Mouse (Mus musculus): ENCODE results near the gene Hs3st6. TPM values are rescaled to one million over a fixed set of nuclear protein-coding genes. Genes with fewer than 3 reads are reported as not detected.

Gene Hs3st6
- total RNA-seq, 2 experiments from 2014 or later: not detected

DNA sequence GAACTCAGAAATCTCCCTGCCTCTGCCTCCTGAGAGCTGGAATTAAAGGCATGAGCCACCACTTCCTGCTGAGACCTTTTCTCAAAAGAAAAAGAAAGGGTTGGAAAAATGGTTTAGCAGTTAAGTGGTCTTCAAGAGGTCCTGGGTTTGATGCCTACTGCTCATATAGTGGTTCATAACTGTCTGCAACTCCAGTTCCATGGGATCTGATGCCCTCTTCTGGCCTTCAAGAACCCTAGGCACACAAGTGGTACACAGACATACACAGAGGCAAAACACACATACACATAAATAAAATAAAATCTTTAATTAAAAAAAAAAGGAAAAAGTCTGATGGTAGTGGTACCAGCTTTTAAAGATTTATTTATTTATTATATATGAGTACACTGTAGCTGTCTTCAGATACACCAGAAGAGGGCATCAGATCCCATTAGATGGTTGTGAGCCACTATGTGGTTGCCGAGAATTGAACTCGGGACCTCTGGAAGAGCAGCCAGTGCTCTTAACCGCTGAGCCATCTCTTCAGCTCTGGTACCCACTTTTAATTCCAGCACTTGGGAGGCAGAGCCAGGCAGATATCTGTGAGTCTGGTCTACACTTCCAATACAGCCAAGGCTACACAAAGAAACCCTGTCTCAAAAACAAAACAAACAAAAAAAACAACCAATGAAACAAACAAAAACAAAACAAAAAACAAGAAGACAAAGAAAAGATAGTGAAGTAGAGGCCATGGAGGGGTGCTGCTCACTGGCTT, 27.0 kb upstream of the Hs3st6 start:
- intact Hi-C loops (cut with DNase I): no loop called here
- DNase-seq: no peak

DNA sequence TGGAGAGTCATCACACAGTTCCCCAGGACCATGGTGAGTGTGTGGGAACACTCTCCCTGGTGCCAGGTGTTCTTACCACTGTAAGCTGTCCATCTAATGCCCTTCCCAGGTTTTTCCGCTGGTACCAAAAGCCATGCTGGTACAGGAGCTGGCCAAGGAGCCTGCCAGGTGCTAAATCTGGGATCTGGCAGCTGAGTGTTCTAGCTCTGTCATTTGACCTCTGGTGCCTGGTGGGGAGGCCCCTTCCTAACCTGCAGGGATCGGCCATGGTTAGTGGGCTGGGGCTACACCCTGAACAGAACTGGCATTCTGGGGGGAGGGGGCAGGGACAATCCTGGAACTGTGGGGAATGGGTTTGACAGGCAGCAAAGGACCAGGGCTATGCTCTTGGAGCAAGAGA, 25.2 kb upstream of the Hs3st6 start, which contains the start of gene Rpl3l:
Gene Rpl3l, plus strand, starts transcription at position 203 of the 400 bp plus-strand sequence.
- DNase-seq: peak; percentile 31 to 52
- intact Hi-C loops (cut with DNase I): no loop called here

DNA sequence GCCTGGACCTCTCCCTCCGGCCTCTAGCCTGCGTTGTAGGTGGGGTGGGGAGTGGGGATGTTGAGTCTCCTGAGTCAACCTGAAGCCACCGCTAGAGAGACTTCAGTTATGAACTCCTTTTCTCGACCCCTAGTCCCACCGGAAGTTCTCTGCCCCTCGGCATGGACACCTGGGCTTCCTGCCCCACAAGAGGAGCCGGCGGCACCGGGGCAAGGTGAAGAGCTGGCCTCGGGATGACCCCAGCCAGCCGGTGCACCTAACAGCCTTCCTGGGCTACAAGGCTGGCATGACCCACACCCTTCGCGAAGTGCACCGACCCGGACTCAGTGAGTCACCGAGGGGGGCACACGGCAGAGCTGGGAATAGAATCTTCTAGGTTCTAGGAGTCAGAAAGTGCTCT, 24.6 kb upstream of the Hs3st6 start:
- no peak for DNase-seq
- intact Hi-C loops (cut with DNase I): no loop called here

DNA sequence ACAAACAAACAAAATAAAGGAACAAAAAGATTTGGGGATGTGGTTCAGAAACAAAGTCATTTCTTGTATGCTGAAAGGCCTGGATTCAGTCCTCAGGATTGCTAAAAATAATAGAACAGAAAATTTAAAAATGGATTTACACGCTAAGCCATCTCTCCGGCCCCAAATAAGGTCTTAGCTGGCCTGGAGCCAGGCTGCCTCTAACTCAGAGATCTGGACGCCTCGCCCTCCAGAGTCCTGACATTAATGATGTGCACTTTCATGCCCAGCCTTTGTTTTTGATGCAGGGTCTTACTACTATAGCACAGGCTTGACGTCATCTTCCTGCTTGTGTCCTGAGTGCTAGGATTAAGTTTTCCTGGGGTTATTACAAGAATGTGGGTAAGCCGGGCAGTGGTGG, 23.7 kb upstream of the Hs3st6 start:
- intact Hi-C loops (cut with DNase I): no loop called here
- no peak for DNase-seq

DNA sequence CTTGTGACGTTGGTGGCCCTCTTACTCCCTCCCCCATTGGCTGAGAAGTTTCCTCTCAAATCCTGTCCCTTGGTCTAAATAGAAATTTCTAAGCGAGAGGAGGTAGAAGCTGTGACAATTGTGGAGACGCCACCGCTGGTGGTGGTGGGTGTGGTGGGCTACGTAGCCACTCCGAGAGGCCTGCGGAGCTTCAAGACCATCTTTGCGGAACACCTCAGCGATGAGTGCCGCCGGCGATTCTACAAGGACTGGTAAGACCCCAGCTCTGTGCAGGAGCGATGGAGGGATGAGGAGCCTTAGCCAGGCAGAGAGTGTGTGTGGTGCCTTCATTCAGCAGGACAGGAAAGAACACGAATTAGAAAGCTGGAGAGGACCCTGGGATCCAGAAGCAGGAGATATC, 22.0 kb upstream of the Hs3st6 start:
- intact Hi-C loops (cut with DNase I): no loop called here
- no peak for DNase-seq

DNA sequence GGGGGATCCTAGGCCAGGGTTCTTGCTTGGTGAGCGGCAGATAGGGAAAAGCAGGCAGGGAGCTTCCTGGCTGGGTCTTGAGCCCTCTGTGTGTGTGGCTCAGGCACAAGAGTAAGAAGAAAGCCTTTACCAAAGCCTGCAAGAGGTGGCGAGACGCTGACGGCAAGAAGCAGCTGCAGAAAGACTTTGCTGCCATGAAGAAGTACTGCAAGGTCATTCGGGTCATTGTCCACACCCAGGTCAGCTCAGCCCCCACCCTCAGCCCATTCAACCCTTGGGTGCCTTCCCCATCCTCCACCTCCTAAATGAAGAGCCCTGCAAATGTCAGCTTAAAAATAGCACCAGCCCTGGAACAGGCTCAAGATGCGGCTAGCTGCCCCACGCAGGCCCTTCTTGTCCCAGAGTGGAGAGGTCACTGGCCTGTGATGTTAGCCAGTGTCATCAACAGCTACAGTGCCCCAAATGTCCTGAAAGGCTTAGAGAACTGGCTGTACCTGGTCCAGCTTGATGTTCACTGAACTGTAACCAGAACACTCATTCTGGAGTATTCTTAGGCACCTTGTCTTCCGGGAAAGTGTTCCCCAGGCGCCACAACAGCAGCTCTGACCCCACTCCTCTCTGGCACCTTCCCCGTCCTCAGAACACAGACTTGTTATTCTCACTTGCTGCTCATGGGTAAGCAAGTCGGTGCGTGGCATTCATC, 20.4 kb upstream of the Hs3st6 start:
- intact Hi-C loops (cut with DNase I): no loop called here
- peak in 1 of 2 experiments; percentile 52 for DNase-seq

DNA sequence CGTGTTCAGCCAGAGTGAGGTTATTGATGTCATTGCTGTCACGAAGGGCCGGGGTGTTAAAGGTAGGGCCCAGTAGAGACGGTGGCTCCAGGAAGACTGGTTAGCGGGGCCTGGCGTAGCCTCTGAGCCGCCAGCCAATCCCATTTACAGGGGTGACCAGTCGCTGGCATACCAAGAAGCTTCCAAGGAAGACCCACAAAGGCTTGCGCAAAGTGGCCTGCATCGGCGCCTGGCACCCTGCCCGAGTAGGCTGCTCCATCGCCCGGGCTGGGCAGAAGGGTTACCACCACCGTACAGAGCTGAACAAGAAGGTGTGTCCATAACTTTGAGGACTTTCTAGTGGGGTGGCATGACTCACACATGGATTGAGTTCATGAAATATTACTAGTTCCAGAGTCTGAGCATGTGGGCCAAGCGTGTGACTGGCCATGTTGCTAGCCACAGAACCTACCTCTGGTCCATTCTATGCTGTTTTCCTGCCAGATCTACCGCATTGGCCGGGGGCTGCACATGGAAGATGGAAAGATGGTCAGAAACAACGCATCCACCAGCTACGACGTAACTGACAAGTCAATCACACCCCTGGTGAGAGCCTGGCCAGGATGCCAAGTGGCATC, 19.2 kb upstream of the Hs3st6 start:
- intact Hi-C loops (cut with DNase I): no loop called here
- no peak for DNase-seq

DNA sequence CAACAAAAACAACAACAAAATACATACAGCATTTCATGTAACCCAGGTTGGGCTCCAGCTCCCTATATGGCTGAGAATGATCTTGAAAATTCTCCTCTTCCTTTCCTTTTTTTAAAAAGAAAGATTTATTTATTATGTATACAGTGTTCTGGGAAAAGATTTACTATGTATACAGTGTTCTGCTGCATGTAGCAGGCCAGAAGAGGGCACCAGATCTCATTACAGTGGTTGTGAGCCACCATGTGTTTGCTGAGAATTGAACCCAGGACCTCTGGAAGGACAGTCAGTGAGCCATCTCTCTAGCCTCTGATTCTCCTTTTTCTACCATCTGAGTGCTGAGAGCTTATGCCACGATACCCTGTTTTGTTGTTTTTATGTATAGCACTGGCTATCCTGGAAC, 18.3 kb upstream of the Hs3st6 start:
- intact Hi-C loops (cut with DNase I): no loop called here
- no peak for DNase-seq

DNA sequence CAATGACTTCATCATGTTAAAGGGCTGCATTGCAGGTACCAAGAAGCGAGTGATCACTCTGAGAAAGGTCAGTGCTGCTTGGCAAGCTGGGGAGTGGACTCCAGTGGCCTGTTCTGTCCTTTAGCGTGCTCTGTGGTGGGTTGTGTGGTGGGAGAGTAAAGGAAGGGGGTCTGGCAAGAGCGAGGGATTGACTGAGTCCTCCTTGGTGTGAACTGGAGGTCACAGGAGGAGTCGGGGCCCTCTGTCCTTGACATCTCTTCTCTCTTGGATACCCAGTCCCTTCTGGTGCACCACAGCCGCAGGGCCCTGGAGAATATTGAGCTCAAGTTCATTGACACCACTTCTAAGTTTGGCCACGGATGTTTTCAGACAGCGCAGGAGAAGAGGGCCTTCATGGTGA, 17.3 kb upstream of the Hs3st6 start:
- no peak for DNase-seq
- intact Hi-C loops (cut with DNase I): no loop called here

DNA sequence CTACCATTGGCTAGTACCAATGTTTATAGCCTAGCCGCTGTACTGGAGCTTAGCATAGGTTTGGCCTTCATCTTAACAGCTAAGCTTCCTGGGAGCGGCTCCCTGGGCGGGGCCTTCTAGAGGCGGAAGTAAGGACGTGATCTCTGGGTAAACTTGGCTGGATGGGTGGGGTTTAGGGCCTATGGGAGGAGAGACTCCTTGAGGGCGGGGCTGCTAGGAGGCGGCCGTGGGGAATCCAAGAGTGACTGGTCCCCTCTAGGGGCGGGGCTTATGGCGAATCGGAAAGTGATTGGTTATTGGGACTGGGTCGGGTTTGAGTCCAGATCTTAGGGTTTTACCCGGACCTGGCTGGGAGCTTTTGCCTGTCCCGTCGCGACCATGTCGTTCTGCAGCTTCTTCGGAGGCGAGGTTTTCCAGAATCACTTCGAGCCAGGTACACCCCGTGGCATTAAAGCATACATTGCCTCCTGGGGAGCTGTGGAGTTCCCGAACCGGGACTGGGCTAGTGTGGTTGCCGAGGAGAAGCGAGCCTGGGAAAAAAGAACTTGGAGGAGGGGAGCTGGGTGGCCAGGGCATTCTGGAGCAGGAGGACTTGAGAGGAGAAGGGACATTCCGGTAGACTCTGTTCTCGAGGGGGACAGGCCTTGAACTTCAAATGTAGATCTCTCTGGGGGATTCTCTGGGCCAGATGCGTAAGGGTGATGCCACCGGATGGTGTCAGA, 16.3 kb upstream of the Hs3st6 start, which contains the start of gene Msrb1:
Gene Msrb1, plus strand, starts transcription at position 313 of the 722 bp plus-strand sequence.
- intact Hi-C loops (cut with DNase I): no loop called here
- DNase-seq: peak; percentile 92 to 93

DNA sequence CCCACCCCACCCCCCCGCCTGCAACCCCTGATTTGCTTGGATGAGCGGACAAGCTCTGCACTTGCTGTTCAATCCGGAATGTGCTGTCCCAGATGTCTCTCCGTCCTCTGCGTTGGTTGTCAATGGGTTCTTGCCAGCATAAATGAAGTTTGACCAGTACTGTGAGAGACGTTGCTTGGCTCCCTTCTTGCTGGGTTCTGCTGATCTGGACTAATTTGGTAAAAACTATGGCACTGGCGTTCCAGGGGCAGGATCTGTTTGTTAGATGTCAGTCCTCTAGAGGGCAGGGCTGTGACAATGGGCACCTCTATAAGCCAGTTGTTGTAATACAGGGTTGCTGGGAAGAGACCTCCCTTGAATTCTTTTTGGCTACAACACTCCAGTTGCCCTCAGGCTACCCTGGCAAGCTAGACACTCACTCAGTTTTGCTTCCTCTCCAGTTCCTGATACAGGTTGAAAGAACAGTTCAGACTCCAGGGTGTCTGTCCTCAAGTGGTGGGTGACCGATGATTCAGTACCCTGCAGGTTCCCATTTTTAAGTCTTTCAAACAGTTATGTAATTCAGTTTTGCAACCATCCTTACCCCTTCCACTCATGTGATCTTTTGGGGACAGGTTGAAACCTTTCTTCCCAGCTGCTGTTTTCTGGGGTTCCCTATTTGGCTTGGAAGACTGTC, 15.5 kb upstream of the Hs3st6 start:
- DNase-seq: no peak
- intact Hi-C loops (cut with DNase I): no loop called here

DNA sequence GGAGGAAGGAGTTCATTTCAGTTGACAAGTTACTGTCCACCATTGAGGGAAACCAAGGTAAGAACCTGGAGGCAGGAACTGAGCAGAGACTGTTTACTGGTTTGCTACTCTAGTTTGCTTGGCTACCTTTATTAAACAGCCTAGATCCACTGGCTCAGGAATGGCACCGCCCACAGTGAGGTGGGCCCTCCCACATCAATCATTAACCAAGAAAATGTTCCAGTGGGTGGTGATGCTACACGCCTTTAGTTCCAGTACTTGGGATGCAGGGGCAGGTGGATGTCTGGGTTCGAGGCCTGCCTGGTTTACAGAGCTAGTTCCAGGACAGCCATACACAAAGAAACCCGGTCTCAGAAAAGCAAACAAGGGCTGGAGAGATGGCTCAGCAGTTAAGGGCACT, 14.6 kb upstream of the Hs3st6 start:
- no peak for DNase-seq
- intact Hi-C loops (cut with DNase I): no loop called here

DNA sequence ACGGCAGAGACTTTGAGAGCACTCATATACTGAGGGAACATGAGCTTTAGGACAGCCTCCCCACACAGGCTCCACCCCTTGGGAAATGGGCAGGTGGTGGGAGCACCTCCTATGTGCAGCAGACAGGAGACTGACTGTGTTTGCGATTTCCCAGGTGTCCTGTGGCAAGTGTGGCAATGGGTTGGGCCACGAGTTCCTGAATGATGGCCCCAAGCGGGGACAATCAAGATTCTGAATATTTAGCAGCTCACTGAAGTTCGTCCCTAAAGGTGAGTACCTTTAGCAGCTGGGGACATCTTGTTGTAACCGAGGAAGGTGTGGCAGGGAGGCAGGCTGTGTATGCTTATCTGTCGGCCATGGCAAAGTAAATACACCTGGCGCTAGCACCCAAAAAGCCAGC, 12.9 kb upstream of the Hs3st6 start:
- no peak for DNase-seq
- intact Hi-C loops (cut with DNase I): loop anchor here (10.0 kb wide), 1 partner anchor 445 kb away; the partner anchor contains the start of genes BC003965 and Unkl

DNA sequence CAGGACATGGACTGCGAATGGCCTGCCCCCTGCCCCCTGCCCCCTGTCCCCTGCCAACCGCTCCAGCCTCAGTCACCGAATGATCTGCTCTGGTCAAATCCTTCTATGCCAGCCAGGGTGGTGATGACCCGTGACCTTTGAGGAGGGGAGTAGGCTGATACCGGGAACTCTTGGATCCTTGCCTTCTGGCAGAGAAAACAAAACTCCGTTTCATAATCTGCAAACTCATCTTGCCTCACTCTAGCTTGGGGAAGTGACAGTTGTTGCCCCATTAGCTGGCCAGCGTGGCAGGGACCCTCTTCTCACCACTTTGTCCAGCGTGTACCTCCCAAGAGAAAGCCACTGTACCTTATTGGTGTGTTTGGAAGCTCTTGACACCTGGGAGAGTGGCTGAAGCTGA, 10.5 kb upstream of the Hs3st6 start:
- intact Hi-C loops (cut with DNase I): loop anchor here (10.0 kb wide), 1 partner anchor 442 kb away; the partner anchor contains the start of genes BC003965 and Unkl
- DNase-seq: no peak

DNA sequence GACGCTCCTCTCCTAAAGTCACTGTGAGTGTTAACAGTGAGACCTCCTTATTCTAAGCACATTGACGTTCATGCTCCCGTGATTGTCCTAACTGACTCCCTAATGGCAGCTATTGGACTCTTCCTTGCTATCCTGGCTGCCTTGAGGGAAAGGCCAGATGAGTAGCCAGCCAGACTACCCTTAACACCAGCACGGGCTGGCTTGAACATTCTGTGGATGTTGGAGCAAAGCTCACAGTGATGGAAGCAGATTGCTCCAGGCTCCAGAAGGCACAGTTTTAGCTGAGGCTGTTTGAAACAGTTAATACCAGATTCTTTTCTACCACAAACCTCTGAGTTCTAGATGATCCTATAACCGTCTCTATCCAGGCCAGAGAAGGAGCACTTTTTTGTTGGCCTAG, 8.9 kb upstream of the Hs3st6 start:
- no peak for DNase-seq
- intact Hi-C loops (cut with DNase I): loop anchor here (10.0 kb wide), 1 partner anchor 441 kb away; the partner anchor contains the start of genes BC003965 and Unkl

DNA sequence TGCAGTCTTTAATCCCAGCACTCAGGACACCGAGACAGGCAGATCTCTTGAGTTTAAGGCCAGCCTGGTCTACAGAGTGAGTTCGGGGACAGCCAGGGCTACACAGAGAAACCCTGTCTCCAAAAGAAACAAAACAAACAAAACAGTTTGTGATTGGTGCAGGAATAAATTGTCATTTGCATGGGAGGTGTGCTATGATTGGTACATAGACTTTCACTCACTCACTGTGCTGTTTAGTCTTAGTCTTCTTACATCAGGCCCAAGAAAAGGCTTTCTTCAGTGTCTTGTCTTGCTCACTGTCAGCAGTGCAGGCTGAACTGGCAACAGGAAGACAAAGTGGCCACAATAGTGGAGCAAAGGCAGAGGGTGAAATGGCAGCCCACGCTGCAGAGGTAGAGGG, 8.4 kb upstream of the Hs3st6 start:
- intact Hi-C loops (cut with DNase I): loop anchor here (10.0 kb wide), 1 partner anchor 440 kb away; the partner anchor contains the start of genes BC003965 and Unkl
- no peak for DNase-seq

DNA sequence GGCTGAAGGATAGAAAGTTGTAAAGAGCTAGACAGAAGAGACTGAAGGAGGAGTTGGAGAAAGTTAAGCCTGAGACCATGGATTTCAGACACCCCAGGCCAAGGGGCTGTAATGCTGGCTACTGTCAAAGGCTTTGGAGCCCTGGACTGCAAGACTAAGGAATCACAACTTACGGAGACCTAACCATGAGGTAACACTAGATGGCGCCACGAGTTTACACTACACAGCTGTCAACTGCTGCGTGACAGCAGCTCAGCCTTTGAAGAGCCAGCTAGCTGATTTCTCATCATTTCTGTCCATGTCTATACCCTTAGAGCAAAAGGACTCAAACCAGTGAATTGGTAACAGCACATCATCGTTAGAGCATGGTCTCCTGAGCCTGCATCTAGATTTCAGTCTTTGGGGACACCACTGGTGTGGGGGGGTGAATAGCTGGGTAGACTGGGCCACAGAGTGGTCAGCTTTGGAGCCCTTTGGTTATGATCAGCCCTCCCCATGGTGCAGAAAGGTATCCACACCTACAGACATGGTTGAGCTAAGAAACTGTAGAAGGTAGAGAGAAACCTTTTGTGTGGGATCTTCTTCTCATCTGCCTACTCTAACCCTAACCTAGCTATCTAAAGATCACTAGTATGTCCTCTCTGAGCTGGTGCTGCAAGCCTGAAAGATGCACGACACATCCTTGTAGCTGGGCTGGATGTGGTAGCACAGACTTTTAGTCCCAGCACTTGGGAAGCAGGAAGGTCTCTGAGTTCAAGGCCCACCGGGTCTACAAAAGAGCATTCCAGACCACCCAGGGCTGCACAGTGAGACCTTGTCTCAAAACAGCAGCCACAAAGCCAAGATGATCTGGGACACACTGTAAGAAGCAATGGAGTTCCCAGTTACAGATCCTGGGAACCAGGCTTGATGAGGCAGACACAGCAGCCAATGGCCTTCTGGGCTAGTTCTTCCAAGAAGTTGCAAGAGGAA, 7.0 kb upstream of the Hs3st6 start:
- intact Hi-C loops (cut with DNase I): loop anchor here (1.0 to 10.0 kb wide), 3 partner anchors 72 to 439 kb away; partner anchors contain the start of genes BC003965 and Unkl
- DNase-seq: peak; percentile 81 to 85

DNA sequence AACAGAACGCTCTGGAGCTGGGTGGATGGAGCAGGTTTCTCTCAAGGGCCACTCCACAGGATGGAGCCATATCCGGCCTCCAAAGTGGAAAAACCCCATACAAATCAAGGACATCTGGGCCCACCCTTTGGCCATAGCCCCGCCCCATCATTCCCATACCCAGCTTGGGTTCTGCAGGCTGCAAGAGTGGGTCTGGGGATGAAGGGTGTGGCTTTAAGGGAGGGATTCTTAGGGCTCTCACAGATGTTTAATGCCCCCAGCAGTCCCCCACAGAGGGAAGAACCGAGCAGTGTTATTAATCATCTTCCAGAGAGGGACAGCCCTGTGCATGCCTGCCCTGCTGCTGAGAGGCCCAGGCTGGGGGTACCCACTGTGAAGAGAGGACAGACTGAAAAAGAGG, 5.8 kb upstream of the Hs3st6 start:
- intact Hi-C loops (cut with DNase I): loop anchor here (5.0 to 10.0 kb wide), 2 partner anchors 135 to 438 kb away; partner anchors contain the start of genes BC003965 and Unkl
- no peak for DNase-seq

DNA sequence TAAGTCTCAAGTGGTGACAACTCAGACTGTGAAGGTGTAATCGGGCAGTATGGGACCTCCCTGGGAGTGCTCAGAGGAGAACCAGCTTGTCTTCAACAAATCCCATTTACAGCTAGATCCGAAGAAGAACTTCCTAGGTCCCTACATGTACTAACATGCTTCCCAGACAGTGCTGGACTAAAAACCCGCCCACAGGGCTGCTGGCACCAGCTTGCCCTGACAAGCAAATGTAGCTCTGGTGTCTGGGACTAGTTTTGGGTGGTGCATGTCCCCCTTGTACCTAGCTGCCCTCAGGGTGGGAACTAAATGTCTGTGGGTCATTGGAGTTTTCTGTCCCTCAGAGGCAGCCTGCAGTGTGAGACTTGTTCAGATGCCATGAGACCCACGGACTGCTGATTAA, 1.3 kb upstream of the Hs3st6 start:
- intact Hi-C loops (cut with DNase I): no loop called here
- no peak for DNase-seq
